Mouse (Mus musculus): Measurements from ENCODE around the gene Zdhhc23.

DNA sequence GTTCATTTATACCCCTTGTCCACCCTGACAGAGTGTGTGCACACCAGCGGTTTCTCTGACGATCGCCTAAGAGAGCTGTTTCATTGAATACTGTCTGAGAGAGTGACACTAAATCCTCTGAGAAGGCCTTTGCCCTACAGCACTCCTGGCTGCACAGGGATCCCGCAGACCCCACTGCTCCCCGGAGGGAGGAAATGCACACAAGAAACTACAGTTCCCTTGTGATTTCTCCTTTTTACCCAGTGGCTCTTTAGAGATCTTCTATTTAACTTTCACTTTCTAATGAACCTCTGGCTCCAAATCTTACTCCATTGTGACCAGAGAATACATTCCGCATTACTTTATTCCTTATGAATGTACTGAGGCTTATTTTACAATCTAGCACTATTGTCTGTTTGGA, 46.6 kb upstream of the Zdhhc23 start:
- TF ChIP-seq USF2 (IDR thresholded peaks at IDR 0.05; ENCODE audit: borderline replicate concordance in 1 of 2, insufficient read depth in 1 of 2, low read depth in 1 of 2, low read length in 2 of 2) (no peak), GATA1 (IDR thresholded peaks at IDR 0.05; ENCODE audit: low read depth, low read length) (no peak), RCOR1 (IDR thresholded peaks at IDR 0.05; ENCODE audit: low read depth, low read length) (no peak), ETS1 (IDR thresholded peaks at IDR 0.05; ENCODE audit: low read depth, low read length) (no peak), NELFE (IDR thresholded peaks at IDR 0.05; ENCODE audit: low read depth, low read length) (no peak), USF1 (IDR thresholded peaks at IDR 0.05; ENCODE audit: low read depth, low read length) (no peak), MXI1 (IDR thresholded peaks at IDR 0.05; ENCODE audit: low read depth, low read length) (no peak), ZNF384 (IDR thresholded peaks at IDR 0.05; ENCODE audit: low read depth, low read length) (no peak), NRF1 (IDR thresholded peaks at IDR 0.05; ENCODE audit: insufficient read depth, low read depth, low read length, poor library complexity, severe bottlenecking) (no peak), MEF2A (IDR thresholded peaks at IDR 0.05; ENCODE audit: extremely low read depth, insufficient replicate concordance, low read depth, low read length, poor library complexity, severe bottlenecking) (no peak)
